Mouse (Mus musculus) brain, embryonic 14.5 days (tissue): ENCODE data around the gene Stk11.

Experiments used
- CTCF ChIP-seq: fragments of 200-500 bp; IDR thresholded peaks from 2 replicates; pipeline ENCODE4 v1.5.1; 2012; ENCODE audit warnings: inconsistent platforms, mild to moderate bottlenecking, moderate library complexity, borderline replicate concordance; ENCODE audit not compliant: insufficient read depth, insufficient read length; ENCODE audit errors: extremely low read depth
- POLR2A ChIP-seq: fragments of 200-500 bp; IDR thresholded peaks from 2 replicates; pipeline ENCODE4 v1.6.1; 2012; ENCODE audit warnings: mild to moderate bottlenecking, inconsistent platforms, borderline replicate concordance; ENCODE audit not compliant: poor library complexity, insufficient read depth, insufficient read length, severe bottlenecking; ENCODE audit errors: extremely low read depth

DNA sequence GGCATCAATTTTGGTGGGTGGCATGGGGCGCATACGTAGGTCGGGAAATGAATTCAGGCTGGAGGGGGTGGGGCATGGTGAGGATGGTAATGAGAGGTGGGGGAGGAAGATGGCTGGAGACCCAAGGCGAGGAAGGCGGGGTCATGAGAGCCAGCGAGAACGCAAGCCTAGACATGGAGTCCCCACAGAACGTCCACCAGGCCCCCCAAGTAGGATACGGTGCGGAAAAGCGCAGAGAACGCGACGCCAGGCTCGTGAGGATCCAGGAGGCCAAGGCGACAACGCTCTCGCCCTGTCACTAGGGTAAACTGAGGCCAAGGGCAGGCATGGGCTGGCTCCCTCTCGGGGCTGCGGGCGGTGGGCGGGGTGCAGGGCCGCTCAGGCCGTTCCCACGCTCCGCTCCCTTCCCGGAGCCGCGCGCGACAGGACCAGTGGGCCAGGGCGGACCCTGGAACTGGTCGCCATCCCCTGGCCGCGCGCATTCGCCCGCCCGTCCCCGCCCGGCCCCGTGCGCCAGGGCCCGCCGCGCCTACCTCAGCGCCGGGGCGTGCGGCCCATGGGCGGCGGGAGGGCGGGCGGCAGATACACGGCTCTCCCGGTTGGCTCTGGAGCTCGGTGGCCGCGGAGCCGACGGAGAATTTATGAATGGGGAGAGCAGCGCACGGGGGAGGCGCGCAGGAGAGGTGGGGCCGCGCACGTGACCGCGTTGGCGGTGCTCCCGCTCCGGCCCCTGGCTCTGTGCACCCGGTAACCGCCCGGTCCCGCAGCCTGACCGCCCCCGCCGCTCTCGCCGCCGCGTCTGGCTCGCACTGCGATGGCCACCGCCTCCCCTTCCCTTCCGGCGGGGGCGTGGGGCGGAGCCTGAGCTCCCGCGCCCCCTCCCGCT is 23.2 kb downstream of the Stk11 start, which contains the start of gene Atp5d:
- TF ChIP-seq POLR2A (peak; percentile 89), CTCF (no peak)
